18 mouse cellular contexts compared by ENCODE assay signal in the genomic region with DNA sequence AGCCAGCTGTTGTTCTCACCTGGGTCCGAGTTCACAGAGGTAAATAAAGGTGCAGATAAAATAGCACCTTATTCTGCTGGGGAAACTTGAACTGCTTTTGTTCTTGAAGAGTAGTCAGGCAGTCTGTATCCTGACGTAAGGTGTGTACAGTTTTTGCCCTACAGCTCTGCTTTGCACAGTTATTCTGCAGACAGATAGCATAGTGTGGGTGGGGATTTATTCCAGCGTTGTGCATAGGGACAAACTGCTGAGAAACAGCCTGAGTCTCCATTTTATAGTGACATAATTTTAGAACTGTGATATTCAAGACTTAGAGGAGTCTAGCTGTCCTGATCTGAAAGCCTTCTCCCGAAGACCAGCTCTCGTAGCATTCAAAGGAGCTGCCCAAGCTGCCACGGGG. TPM values are rescaled to one million over a fixed set of nuclear protein-coding genes. Genes with fewer than 3 reads are reported as not detected.
DNase-seq lines count a peak whose midpoint lies in the region; TF ChIP-seq lines count a peak whose summit lies in the region.
"Had no signal": no experiment of that assay in that cellular context is flagged by ENCODE, and none has a peak within 500 bp of the region (broad histone marks: within the 10 kb centered on the region; RNA-seq: fewer than 3 reads in every experiment).

No protein-coding gene starts in this region.

- H3K4me3 ChIP-seq in gastrocnemius, adult 2 months, result no peak overlapping the region
- H3K4me3 ChIP-seq: embryonic facial prominence, embryonic 10.5 days; embryonic facial prominence, embryonic 12.5 days; forebrain, embryonic 13.5 days; forebrain, embryonic 15.5 days had no signal

- no peak for DNase-seq in gastrocnemius, adult 2 months
- no peak for DNase-seq in gastrocnemius, postnatal 25 days
- DNase-seq in brain, adult 2 months (ENCODE audit: low read depth, low spot score), result peak; percentile 43
- peak; percentile 24 for DNase-seq in telencephalon, adult 2 months (ENCODE audit: low read depth, low spot score)
- DNase-seq in B cell, adult 2 months, result no peak
- DNase-seq: adrenal gland, adult 8-10 months; adrenal gland, postnatal 14 days; adrenal gland, postnatal 36 days; cerebellum, adult 11 months; cerebellum, adult 18-20 months; cerebellum, adult 8-10 months; cerebellum, adult 9-11 months; cerebellum, postnatal 14 days; forebrain, postnatal 0 days had no signal

- H3K27ac ChIP-seq in gastrocnemius, adult 2 months, result peak overlapping the region; percentile 24; the same call in 1 of the 2 replicates
- H3K27ac ChIP-seq: embryonic facial prominence, embryonic 10.5 days; embryonic facial prominence, embryonic 12.5 days; forebrain, embryonic 13.5 days; forebrain, embryonic 15.5 days had no signal

- intact Hi-C loops in gastrocnemius, adult 2 months (cut with DNase I), result no loop called here

- TF ChIP-seq CTCF in gastrocnemius, adult 2 months (IDR thresholded peaks at IDR 0.05), result no peak

RNA-seq across cellular contexts. Expression of a gene that starts 46.6 kb away (rescaled TPM):
- total RNA-seq in gastrocnemius, adult 2 months (2021), result 10 to 100 TPM; 18.2 to 33.6 TPM
- 10 to 100 TPM; 21.4 to 21.9 TPM for total RNA-seq in gastrocnemius, postnatal 25 days (2021)

Comparison
In these comparisons a context has a peak if more than half of its experiments do, and no peak if none do; other contexts are left out.
1. DNase-seq: peak in brain, adult 2 months (single experiment) and telencephalon, adult 2 months (single experiment); none in gastrocnemius, adult 2 months (single experiment), gastrocnemius, postnatal 25 days (single experiment) and B cell, adult 2 months (0 of 2).